8 mouse cellular contexts compared by ENCODE assay signal in genomic region chr7:144583619-144584018, GRCm38 (mm10). TPM values are rescaled to one million over a fixed set of nuclear protein-coding genes. Genes with fewer than 3 reads are reported as not detected.
A peak's percentile ranks its signal among the peaks of the same experiment; 100 is the strongest.
DNase-seq lines count a peak whose midpoint lies in the region; ATAC-seq and TF ChIP-seq lines count a peak whose summit lies in the region.

No protein-coding gene starts in this region.

- H3K27me3 ChIP-seq in heart, embryonic 11.5 days (ENCODE audit: control insufficient read depth, insufficient read depth, low read length): peaks cover 6% of the 10 kb centered on the region; the same call in 1 of the 2 replicates
- no peaks in the 10 kb centered on the region for H3K27me3 ChIP-seq in thymus, adult 2 months (ENCODE audit: control insufficient read depth, insufficient read depth, low read length)

- H3K27ac ChIP-seq in heart, embryonic 11.5 days (ENCODE audit: low read depth, low read length): no peak overlapping the region
- no peak overlapping the region for H3K27ac ChIP-seq in thymus, adult 2 months (ENCODE audit: control insufficient read depth, insufficient read depth, low read length)

- ATAC-seq in heart, embryonic 11.5 days (replicated peaks; ENCODE audit: insufficient number of reproducible peaks, low FRiP score, low TSS enrichment): no peak
- ATAC-seq in megakaryocyte progenitor cell, adult 5-6 weeks (replicated peaks; ENCODE audit: poor library complexity): peak; percentile 30

- DNase-seq in heart, adult 18-20 months: peak; percentile 35 to 52
- DNase-seq in right cerebral cortex, adult 2 months (ENCODE audit: low spot score in 2 of 2): peak; percentile 36 to 45
- no peak for DNase-seq in right cerebral cortex, postnatal 25 days
- DNase-seq in cerebellum, adult 8-10 months: peak; percentile 51
- peak; percentile 45 for DNase-seq in kidney, postnatal 14 days
- peak; percentile 61 for DNase-seq in thymus, adult 2 months

- H3K9ac ChIP-seq in heart, embryonic 11.5 days (ENCODE audit: low read depth, low read length): no peak overlapping the region

- H3K4me2 ChIP-seq in heart, embryonic 11.5 days: no peak overlapping the region

- TF ChIP-seq POLR2A in thymus, adult 2 months (IDR thresholded peaks at IDR 0.05; ENCODE audit: control insufficient read depth, extremely low read depth, insufficient read depth, low read length, poor library complexity): no peak

- no peaks in the 10 kb centered on the region for H3K9me3 ChIP-seq in heart, embryonic 11.5 days (replicated peaks; ENCODE audit: control insufficient read depth, low read length)

- peaks cover 10% of the 10 kb centered on the region for H3K36me3 ChIP-seq in heart, embryonic 11.5 days (ENCODE audit: control insufficient read depth, insufficient read depth, low read length)
- no peaks in the 10 kb centered on the region for H3K36me3 ChIP-seq in thymus, adult 2 months (ENCODE audit: control insufficient read depth, insufficient read depth, low read length)

- 4% methylated on average over 4 of the region's 4 CpGs for WGBS in heart, embryonic 11.5 days (ENCODE audit: insufficient replicate concordance)
- WGBS in thymus, adult 2 months: 5% methylated on average over 4 of the region's 4 CpGs

- peaks cover 10% of the 10 kb centered on the region for H3K4me1 ChIP-seq in heart, embryonic 11.5 days (ENCODE audit: control insufficient read depth, insufficient read depth, low read length)
- H3K4me1 ChIP-seq in thymus, adult 2 months (replicated peaks; ENCODE audit: control insufficient read depth, insufficient read depth, low read length): peaks cover 18% of the 10 kb centered on the region

- TF ChIP-seq CTCF in thymus, adult 2 months (IDR thresholded peaks at IDR 0.05; ENCODE audit: borderline replicate concordance, control insufficient read depth, extremely low read depth, insufficient read depth, low read length, poor library complexity): no peak

- H3K4me3 ChIP-seq in heart, embryonic 11.5 days (ENCODE audit: low read depth, low read length): no peak overlapping the region
- no peak overlapping the region for H3K4me3 ChIP-seq in thymus, adult 2 months (ENCODE audit: control insufficient read depth, insufficient read depth, low read length)

RNA-seq across cellular contexts. Expression of gene Fadd, which starts 1.4 kb away (rescaled TPM):
- total RNA-seq in heart, adult 18-20 months (2021): 1 to 10 TPM; 8.5 to 8.6 TPM
- 12.0 and 12.3 TPM in 2 replicates for polyA plus RNA-seq in heart, embryonic 11.5 days (2014; fragmentation: Nextera tagmentation; extraction: Ambion mirVana)
- total RNA-seq in megakaryocyte progenitor cell, adult 5-6 weeks (2015): 9.5 and 12.2 TPM in 2 replicates
- 6.8 and 7.7 TPM in 2 replicates for total RNA-seq in megakaryocyte progenitor cell, adult 5-6 weeks (2017)
- polyA plus RNA-seq in thymus, adult 2 months (2012; rRNA removed): 15.2 and 15.3 TPM in 2 replicates

RNA-seq across cellular contexts. Expression of gene Ppfia1, which starts 30.1 kb away (rescaled TPM):
- total RNA-seq in heart, adult 18-20 months (2021): 10 to 100 TPM; 37.8 to 39.6 TPM
- polyA plus RNA-seq in heart, embryonic 11.5 days (2014; fragmentation: Nextera tagmentation; extraction: Ambion mirVana): 25.7 and 28.9 TPM in 2 replicates
- 54.2 and 59.0 TPM in 2 replicates for total RNA-seq in megakaryocyte progenitor cell, adult 5-6 weeks (2015)
- total RNA-seq in megakaryocyte progenitor cell, adult 5-6 weeks (2017): 29.6 and 51.7 TPM in 2 replicates
- polyA plus RNA-seq in thymus, adult 2 months (2012; rRNA removed): 57.0 and 59.8 TPM in 2 replicates
